Mouse (Mus musculus) neural tube, embryonic 13.5 days (tissue): Measurements from ENCODE around the gene Cngb1. TPM values are rescaled to one million over a fixed set of nuclear protein-coding genes. Genes with fewer than 3 reads are reported as not detected.

Source experiments
- ATAC-seq: fragments of 200-750 bp; cut with Nextera tagmentation; 2 replicates; pipeline ENCODE4 v1.8.0; 2017; ENCODE audit warnings: low read depth, mild to moderate bottlenecking, moderate TSS enrichment, moderate library complexity
- H3K27ac ChIP-seq: fragments of 300-500 bp; sonication (generic); replicated peaks from 2 replicates; pipeline ENCODE4 v1.5.1; 2015; ENCODE audit warnings: moderate library complexity, mild to moderate bottlenecking, inconsistent platforms
- H3K27me3 ChIP-seq: fragments of 300-500 bp; sonication (generic); 2 replicates; pipeline ENCODE4 v1.6.1; 2015; ENCODE audit warnings: mild to moderate bottlenecking, inconsistent platforms
- H3K36me3 ChIP-seq: fragments of 300-500 bp; sonication (generic); 2 replicates; pipeline ENCODE4 v1.6.1; 2015; ENCODE audit warnings: mild to moderate bottlenecking, inconsistent platforms
- H3K4me1 ChIP-seq: fragments of 300-500 bp; sonication (generic); replicated peaks from 2 replicates; pipeline ENCODE4 v1.6.1; 2015; ENCODE audit warnings: inconsistent platforms
- H3K4me2 ChIP-seq: fragments of 300-500 bp; sonication (generic); 2 replicates; pipeline ENCODE4 v1.6.1; 2015; ENCODE audit warnings: inconsistent platforms, mild to moderate bottlenecking, moderate library complexity
- H3K4me3 ChIP-seq: fragments of 300-500 bp; sonication (generic); 2 replicates; pipeline ENCODE4 v1.5.1; 2015; ENCODE audit warnings: mild to moderate bottlenecking, inconsistent platforms
- H3K9ac ChIP-seq: fragments of 300-500 bp; sonication (generic); 2 replicates; pipeline ENCODE4 v1.6.1; 2015; ENCODE audit warnings: moderate library complexity, mild to moderate bottlenecking, inconsistent platforms
- H3K9me3 ChIP-seq: fragments of 300-500 bp; sonication (generic); 2 replicates; pipeline ENCODE4 v1.6.1; 2016; ENCODE audit warnings: inconsistent platforms
- WGBS: fragments of 180-500 bp; shearing (Covaris S2); methylation state at CpG from one replicate; pipeline ENCODE4 v1.1.7; 2015; 5-methylcytosine and 5-hydroxymethylcytosine counted together
- polyA plus RNA-seq: library from polyadenylated mRNA; unstranded; fragments of >200 nt; fragmentation: Nextera tagmentation; extraction: Ambion mirVana; gene quantifications from 2 replicates; pipeline ENCODE4 v1.2.1, GENCODE M21; 2015

The Cngb1 gene
- polyA plus RNA-seq, 1 experiment from 2014 or later = 0.82 TPM

- H3K9me3 ChIP-seq = no peaks in the 10 kb centered on the region
- H3K4me1 ChIP-seq = peaks cover 29% of the 10 kb centered on the region
- no peaks in the 10 kb centered on the region for H3K27me3 ChIP-seq
- no peak for ATAC-seq
- WGBS = 49% methylated on average over 9 of the region's 9 CpGs
- H3K9ac ChIP-seq = no peak overlapping the region
- no peak overlapping the region for H3K4me2 ChIP-seq
- H3K36me3 ChIP-seq = no peaks in the 10 kb centered on the region
- H3K4me3 ChIP-seq = no peak overlapping the region
- H3K27ac ChIP-seq = no peak overlapping the region
These were observed 102.9 kb downstream of the Cngb1 start for GRCm38 (mm10) chr8:95203326-95204038.

GRCm38 (mm10) chr8:95202649-95203275, 103.6 kb downstream of the Cngb1 start, which contains the start of gene Kifc3:
Gene Kifc3 (minus strand): TSS chr8:95202812.
- 72% methylated on average over 14 of the region's 14 CpGs for WGBS
- Histone ChIP-seq H3K27ac (no peak within 1 kb of the TSS), H3K9me3 (no peaks in the 10 kb centered on the region), H3K27me3 (no peaks in the 10 kb centered on the region), H3K9ac (no peak within 1 kb of the TSS), H3K36me3 (no peaks in the 10 kb centered on the region), H3K4me2 (no peak within 1 kb of the TSS), H3K4me3 (no peak within 1 kb of the TSS), H3K4me1 (peaks cover 29% of the 10 kb centered on the region)
- no peak for ATAC-seq

GRCm38 (mm10) chr8:95202056-95202570, 104.3 kb downstream of the Cngb1 start:
- Histone ChIP-seq H3K9ac (no peak overlapping the region), H3K27ac (no peak overlapping the region), H3K4me2 (no peak overlapping the region), H3K36me3 (no peaks in the 10 kb centered on the region), H3K27me3 (no peaks in the 10 kb centered on the region), H3K4me3 (no peak overlapping the region), H3K4me1 (peaks cover 29% of the 10 kb centered on the region), H3K9me3 (no peaks in the 10 kb centered on the region)
- 74% methylated on average over 8 of the region's 8 CpGs for WGBS
- ATAC-seq = no peak

GRCm38 (mm10) chr8:95201491-95201890, 104.9 kb downstream of the Cngb1 start:
- H3K4me1 ChIP-seq = peaks cover 26% of the 10 kb centered on the region
- H3K36me3 ChIP-seq = no peaks in the 10 kb centered on the region
- H3K4me3 ChIP-seq = no peak overlapping the region
- H3K27me3 ChIP-seq = no peaks in the 10 kb centered on the region
- H3K9ac ChIP-seq = no peak overlapping the region
- H3K27ac ChIP-seq = no peak overlapping the region
- ATAC-seq = 0 out of 2 replicates have a peak, but pooled peaks have one; percentile 22
- no peak overlapping the region for H3K4me2 ChIP-seq
- WGBS = 54% methylated on average over 7 of the region's 7 CpGs
- no peaks in the 10 kb centered on the region for H3K9me3 ChIP-seq

GRCm38 (mm10) chr8:95200001-95200405, 106.4 kb downstream of the Cngb1 start:
- no peak for ATAC-seq
- Histone ChIP-seq H3K36me3 (no peaks in the 10 kb centered on the region), H3K4me2 (no peak overlapping the region), H3K4me3 (no peak overlapping the region), H3K4me1 (peaks cover 14% of the 10 kb centered on the region), H3K9ac (no peak overlapping the region), H3K9me3 (no peaks in the 10 kb centered on the region), H3K27ac (no peak overlapping the region), H3K27me3 (no peaks in the 10 kb centered on the region)
- 80% methylated on average over 9 of the region's 9 CpGs for WGBS

- Histone ChIP-seq H3K9me3 (no peaks in the 10 kb centered on the region), H3K9ac (no peak overlapping the region), H3K27me3 (no peaks in the 10 kb centered on the region), H3K36me3 (no peaks in the 10 kb centered on the region), H3K4me3 (no peak overlapping the region), H3K27ac (no peak overlapping the region), H3K4me1 (no peaks in the 10 kb centered on the region), H3K4me2 (no peak overlapping the region)
- ATAC-seq = no peak
- WGBS = 75% methylated on average over 11 of the region's 11 CpGs
These were observed 110.7 kb downstream of the Cngb1 start for GRCm38 (mm10) chr8:95195728-95196127.

GRCm38 (mm10) chr8:95191497-95192175, 114.7 kb downstream of the Cngb1 start:
- no peaks in the 10 kb centered on the region for H3K36me3 ChIP-seq
- 90% methylated on average over 9 of the region's 9 CpGs for WGBS
- no peaks in the 10 kb centered on the region for H3K27me3 ChIP-seq
- no peaks in the 10 kb centered on the region for H3K9me3 ChIP-seq
- H3K4me2 ChIP-seq = no peak overlapping the region
- ATAC-seq = no peak
- H3K4me1 ChIP-seq = no peaks in the 10 kb centered on the region
- H3K27ac ChIP-seq = no peak overlapping the region
- no peak overlapping the region for H3K4me3 ChIP-seq
- no peak overlapping the region for H3K9ac ChIP-seq

Other genes starting within 250 kb of the Cngb1 start
- gene Katnb1, start 225.4 kb downstream of the Cngb1 start, polyA plus RNA-seq = 37.9 and 41.4 TPM in 2 replicates
- 17.8 and 21.5 TPM in 2 replicates for gene Kifc3, start 103.8 kb downstream of the Cngb1 start, polyA plus RNA-seq
- gene Tepp, start 4.0 kb upstream of the Cngb1 start, polyA plus RNA-seq = 0.70 TPM in 1 of 2 replicates, not detected in the other
- 15.4 and 16.0 TPM in 2 replicates for gene Zfp319, start 25.4 kb upstream of the Cngb1 start, polyA plus RNA-seq
- gene Usb1, start 25.7 kb upstream of the Cngb1 start, polyA plus RNA-seq = 34.3 and 35.5 TPM in 2 replicates
- 26.9 and 29.1 TPM in 2 replicates for gene Mmp15, start 45.7 kb upstream of the Cngb1 start, polyA plus RNA-seq
- 124 and 128 TPM in 2 replicates for gene Cfap20, start 128.3 kb upstream of the Cngb1 start, polyA plus RNA-seq
- 8.0 and 8.6 TPM in 2 replicates for gene Csnk2a2, start 183.5 kb upstream of the Cngb1 start, polyA plus RNA-seq
- gene Ccdc113, start 227.5 kb upstream of the Cngb1 start, polyA plus RNA-seq = 0.54 and 1.5 TPM in 2 replicates